Mouse (Mus musculus): Measurements from ENCODE around the gene Rab11b. TPM values are rescaled to one million over a fixed set of nuclear protein-coding genes. Genes with fewer than 3 reads are reported as not detected.

Rab11b gene
- polyA plus RNA-seq, 1 experiment from 2014 or later: 255 TPM

- H3K27me3 ChIP-seq (ENCODE audit: control insufficient read depth, insufficient read depth, low read length): no peaks in the 10 kb centered on the region
- H3K4me2 ChIP-seq (ENCODE audit: low read depth, low read length): peak overlapping the region; percentile 64
- H3K9me3 ChIP-seq (replicated peaks; ENCODE audit: control insufficient read depth, low read length): no peaks in the 10 kb centered on the region
- H3K4me1 ChIP-seq (ENCODE audit: control insufficient read depth, insufficient read depth, low read length): no peaks in the 10 kb centered on the region; the same call in 1 of the 2 replicates
- peak overlapping the region; percentile 98 for H3K27ac ChIP-seq (replicated peaks; ENCODE audit: low read depth, low read length)
- peak overlapping the region; percentile 94 for H3K9ac ChIP-seq (replicated peaks; ENCODE audit: low read length)
- H3K36me3 ChIP-seq (replicated peaks; ENCODE audit: control insufficient read depth, insufficient read depth, low read depth, low read length): 0 out of 2 replicates have a peak, but pooled peaks cover 2% of the 10 kb centered on the region
- 0% methylated on average over 29 of the region's 38 CpGs for WGBS
- peak overlapping the region; percentile 87 for H3K4me3 ChIP-seq (ENCODE audit: low read depth, low read length)
- ATAC-seq (replicated peaks; ENCODE audit: insufficient number of reproducible peaks, low FRiP score, low TSS enrichment, low read depth) (peak; percentile 85), DNase-seq (ENCODE audit: low spot score) (peak; percentile 92)
Observed at GRCm38 (mm10) chr17:33759767-33760254, 519 bp downstream of the Rab11b start.

- H3K4me3 ChIP-seq (ENCODE audit: low read depth, low read length): no peak overlapping the region
- 0 out of 2 replicates have a peak, but pooled peaks cover 2% of the 10 kb centered on the region for H3K36me3 ChIP-seq (replicated peaks; ENCODE audit: control insufficient read depth, insufficient read depth, low read depth, low read length)
- H3K9me3 ChIP-seq (replicated peaks; ENCODE audit: control insufficient read depth, low read length): no peaks in the 10 kb centered on the region
- H3K27me3 ChIP-seq (ENCODE audit: control insufficient read depth, insufficient read depth, low read length): no peaks in the 10 kb centered on the region
- 53% methylated on average over 4 of the region's 4 CpGs for WGBS
- no peak overlapping the region; the same call in 1 of the 2 replicates for H3K4me2 ChIP-seq (ENCODE audit: low read depth, low read length)
- H3K27ac ChIP-seq (replicated peaks; ENCODE audit: low read depth, low read length): no peak overlapping the region
- DNase-seq (ENCODE audit: low spot score): no peak
- H3K9ac ChIP-seq (replicated peaks; ENCODE audit: low read length): no peak overlapping the region
- ATAC-seq (replicated peaks; ENCODE audit: insufficient number of reproducible peaks, low FRiP score, low TSS enrichment, low read depth): no peak
- no peaks in the 10 kb centered on the region; the same call in 1 of the 2 replicates for H3K4me1 ChIP-seq (ENCODE audit: control insufficient read depth, insufficient read depth, low read length)
Observed at GRCm38 (mm10) chr17:33757231-33757630, 3.1 kb downstream of the Rab11b start.

GRCm38 (mm10) chr17:33756108-33756790, 4.1 kb downstream of the Rab11b start:
- no peak overlapping the region for H3K9ac ChIP-seq (replicated peaks; ENCODE audit: low read length)
- 0 out of 2 replicates have a peak, but pooled peaks cover 2% of the 10 kb centered on the region for H3K36me3 ChIP-seq (replicated peaks; ENCODE audit: control insufficient read depth, insufficient read depth, low read depth, low read length)
- WGBS: 81% methylated on average over 3 of the region's 3 CpGs
- no peak overlapping the region for H3K4me3 ChIP-seq (ENCODE audit: low read depth, low read length)
- H3K4me2 ChIP-seq (ENCODE audit: low read depth, low read length): no peak overlapping the region
- ATAC-seq (replicated peaks; ENCODE audit: insufficient number of reproducible peaks, low FRiP score, low TSS enrichment, low read depth) (no peak), DNase-seq (ENCODE audit: low spot score) (no peak)
- no peak overlapping the region for H3K27ac ChIP-seq (replicated peaks; ENCODE audit: low read depth, low read length)
- no peaks in the 10 kb centered on the region for H3K27me3 ChIP-seq (ENCODE audit: control insufficient read depth, insufficient read depth, low read length)
- no peaks in the 10 kb centered on the region; the same call in 1 of the 2 replicates for H3K4me1 ChIP-seq (ENCODE audit: control insufficient read depth, insufficient read depth, low read length)
- no peaks in the 10 kb centered on the region for H3K9me3 ChIP-seq (replicated peaks; ENCODE audit: control insufficient read depth, low read length)

GRCm38 (mm10) chr17:33755418-33756107, 4.8 kb downstream of the Rab11b start:
- Histone ChIP-seq H3K9ac (replicated peaks; ENCODE audit: low read length) (no peak overlapping the region), H3K27ac (replicated peaks; ENCODE audit: low read depth, low read length) (no peak overlapping the region), H3K36me3 (replicated peaks; ENCODE audit: control insufficient read depth, insufficient read depth, low read depth, low read length) (0 out of 2 replicates have a peak, but pooled peaks cover 2% of the 10 kb centered on the region), H3K27me3 (ENCODE audit: control insufficient read depth, insufficient read depth, low read length) (no peaks in the 10 kb centered on the region), H3K4me3 (ENCODE audit: low read depth, low read length) (no peak overlapping the region), H3K9me3 (replicated peaks; ENCODE audit: control insufficient read depth, low read length) (no peaks in the 10 kb centered on the region), H3K4me1 (ENCODE audit: control insufficient read depth, insufficient read depth, low read length) (no peaks in the 10 kb centered on the region; the same call in 1 of the 2 replicates), H3K4me2 (ENCODE audit: low read depth, low read length) (no peak overlapping the region)
- DNase-seq (ENCODE audit: low spot score) (no peak), ATAC-seq (replicated peaks; ENCODE audit: insufficient number of reproducible peaks, low FRiP score, low TSS enrichment, low read depth) (no peak)
- 87% methylated on average over 10 of the region's 10 CpGs for WGBS

GRCm38 (mm10) chr17:33754656-33755055, 5.7 kb downstream of the Rab11b start:
- H3K4me2 ChIP-seq (ENCODE audit: low read depth, low read length): no peak overlapping the region
- 63% methylated on average over 1 of the region's 1 CpGs for WGBS
- H3K27ac ChIP-seq (replicated peaks; ENCODE audit: low read depth, low read length): no peak overlapping the region
- H3K4me1 ChIP-seq (ENCODE audit: control insufficient read depth, insufficient read depth, low read length): no peaks in the 10 kb centered on the region; the same call in 1 of the 2 replicates
- no peaks in the 10 kb centered on the region for H3K27me3 ChIP-seq (ENCODE audit: control insufficient read depth, insufficient read depth, low read length)
- H3K9ac ChIP-seq (replicated peaks; ENCODE audit: low read length): no peak overlapping the region
- H3K36me3 ChIP-seq (replicated peaks; ENCODE audit: control insufficient read depth, insufficient read depth, low read depth, low read length): 0 out of 2 replicates have a peak, but pooled peaks cover 2% of the 10 kb centered on the region
- H3K4me3 ChIP-seq (ENCODE audit: low read depth, low read length): no peak overlapping the region
- H3K9me3 ChIP-seq (replicated peaks; ENCODE audit: control insufficient read depth, low read length): no peaks in the 10 kb centered on the region
- ATAC-seq (replicated peaks; ENCODE audit: insufficient number of reproducible peaks, low FRiP score, low TSS enrichment, low read depth) (no peak), DNase-seq (ENCODE audit: low spot score) (no peak)

GRCm38 (mm10) chr17:33752297-33752696, 8.0 kb downstream of the Rab11b start:
- WGBS: 93% methylated on average over 2 of the region's 2 CpGs
- Histone ChIP-seq H3K27me3 (ENCODE audit: control insufficient read depth, insufficient read depth, low read length) (no peaks in the 10 kb centered on the region), H3K4me3 (ENCODE audit: low read depth, low read length) (no peak overlapping the region), H3K27ac (replicated peaks; ENCODE audit: low read depth, low read length) (no peak overlapping the region), H3K9me3 (replicated peaks; ENCODE audit: control insufficient read depth, low read length) (no peaks in the 10 kb centered on the region), H3K36me3 (replicated peaks; ENCODE audit: control insufficient read depth, insufficient read depth, low read depth, low read length) (peaks cover 2% of the 10 kb centered on the region; the same call in 1 of the 2 replicates), H3K4me2 (ENCODE audit: low read depth, low read length) (no peak overlapping the region), H3K9ac (replicated peaks; ENCODE audit: low read length) (no peak overlapping the region), H3K4me1 (ENCODE audit: control insufficient read depth, insufficient read depth, low read length) (no peaks in the 10 kb centered on the region; the same call in 1 of the 2 replicates)
- DNase-seq (ENCODE audit: low spot score) (no peak), ATAC-seq (replicated peaks; ENCODE audit: insufficient number of reproducible peaks, low FRiP score, low TSS enrichment, low read depth) (no peak)

- no peak overlapping the region for H3K4me3 ChIP-seq (ENCODE audit: low read depth, low read length)
- H3K27ac ChIP-seq (replicated peaks; ENCODE audit: low read depth, low read length): no peak overlapping the region
- H3K27me3 ChIP-seq (ENCODE audit: control insufficient read depth, insufficient read depth, low read length): no peaks in the 10 kb centered on the region
- no peaks in the 10 kb centered on the region for H3K4me1 ChIP-seq (ENCODE audit: control insufficient read depth, insufficient read depth, low read length)
- ATAC-seq (replicated peaks; ENCODE audit: insufficient number of reproducible peaks, low FRiP score, low TSS enrichment, low read depth) (no peak), DNase-seq (ENCODE audit: low spot score) (no peak)
- H3K9me3 ChIP-seq (replicated peaks; ENCODE audit: control insufficient read depth, low read length): no peaks in the 10 kb centered on the region
- H3K36me3 ChIP-seq (replicated peaks; ENCODE audit: control insufficient read depth, insufficient read depth, low read depth, low read length): peaks cover 5% of the 10 kb centered on the region
- H3K4me2 ChIP-seq (ENCODE audit: low read depth, low read length): no peak overlapping the region
- no peak overlapping the region for H3K9ac ChIP-seq (replicated peaks; ENCODE audit: low read length)
Observed at GRCm38 (mm10) chr17:33751181-33751580, 9.1 kb downstream of the Rab11b start.

GRCm38 (mm10) chr17:33749451-33749850, 10.9 kb downstream of the Rab11b start:
- H3K9me3 ChIP-seq (replicated peaks; ENCODE audit: control insufficient read depth, low read length): no peaks in the 10 kb centered on the region
- no peak overlapping the region for H3K9ac ChIP-seq (replicated peaks; ENCODE audit: low read length)
- H3K27me3 ChIP-seq (ENCODE audit: control insufficient read depth, insufficient read depth, low read length): no peaks in the 10 kb centered on the region
- no peaks in the 10 kb centered on the region for H3K4me1 ChIP-seq (ENCODE audit: control insufficient read depth, insufficient read depth, low read length)
- H3K4me3 ChIP-seq (ENCODE audit: low read depth, low read length): no peak overlapping the region
- WGBS: 91% methylated on average over 5 of the region's 5 CpGs
- ATAC-seq (replicated peaks; ENCODE audit: insufficient number of reproducible peaks, low FRiP score, low TSS enrichment, low read depth): no peak
- peaks cover 5% of the 10 kb centered on the region for H3K36me3 ChIP-seq (replicated peaks; ENCODE audit: control insufficient read depth, insufficient read depth, low read depth, low read length)
- no peak for DNase-seq (ENCODE audit: low spot score)
- no peak overlapping the region for H3K4me2 ChIP-seq (ENCODE audit: low read depth, low read length)
- no peak overlapping the region for H3K27ac ChIP-seq (replicated peaks; ENCODE audit: low read depth, low read length)

Measured in embryonic facial prominence, embryonic 11.5 days (tissue).